Mouse (Mus musculus) neural tube, embryonic 11.5 days (tissue): ENCODE results near the gene Wdr5. TPM values are rescaled to one million over a fixed set of nuclear protein-coding genes. Genes with fewer than 3 reads are reported as not detected.

Experiments used
- ATAC-seq: fragments of 200-750 bp; cut with Nextera tagmentation; 2 replicates; pipeline ENCODE4 v1.8.0; 2017; ENCODE audit warnings: moderate number of reproducible peaks, mild to moderate bottlenecking, moderate TSS enrichment, moderate library complexity; ENCODE audit not compliant: insufficient read depth, low FRiP score, low TSS enrichment
- DNase-seq: peaks from one replicate; pipeline ENCODE4 v3.0.0-alpha.2; 2015; ENCODE audit warnings: low spot score
- H3K27ac ChIP-seq: fragments of 300-500 bp; sonication (generic); 2 replicates; pipeline ENCODE4 v1.5.1; 2014; ENCODE audit warnings: low read depth, mild to moderate bottlenecking, low read length
- H3K27me3 ChIP-seq: fragments of 300-500 bp; sonication (generic); 2 replicates; pipeline ENCODE4 v1.6.1; 2014; ENCODE audit warnings: mild to moderate bottlenecking, low read length, mixed read lengths; ENCODE audit not compliant: control insufficient read depth, insufficient read depth
- H3K36me3 ChIP-seq: fragments of 300-500 bp; sonication (generic); 2 replicates; pipeline ENCODE4 v1.6.1; 2014; ENCODE audit warnings: mild to moderate bottlenecking, low read length, moderate library complexity, mixed read lengths; ENCODE audit not compliant: control insufficient read depth, insufficient read depth
- H3K4me1 ChIP-seq: fragments of 300-500 bp; sonication (generic); 2 replicates; pipeline ENCODE4 v1.6.1; 2014; ENCODE audit warnings: low read length, mixed read lengths; ENCODE audit not compliant: control insufficient read depth, insufficient read depth
- H3K4me2 ChIP-seq: fragments of 300-500 bp; sonication (generic); 2 replicates; pipeline ENCODE4 v1.6.1; 2014; ENCODE audit warnings: low read depth, mild to moderate bottlenecking, moderate library complexity
- H3K4me3 ChIP-seq: fragments of 300-500 bp; sonication (generic); 2 replicates; pipeline ENCODE4 v1.5.1; 2014; ENCODE audit warnings: low read depth, low read length
- H3K9ac ChIP-seq: fragments of 300-500 bp; sonication (generic); 2 replicates; pipeline ENCODE4 v1.6.1; 2014; ENCODE audit warnings: mild to moderate bottlenecking, low read length
- H3K9me3 ChIP-seq: fragments of 300-500 bp; sonication (generic); 2 replicates; pipeline ENCODE4 v1.6.1; 2016; ENCODE audit warnings: low read length; ENCODE audit not compliant: control insufficient read depth
- WGBS: fragments of 180-500 bp; shearing (Covaris S2); extraction: QIAGEN DNeasy Blood & Tissue Kit; methylation state at CpG from one replicate; pipeline ENCODE4 v1.1.7; 2014; 5-methylcytosine and 5-hydroxymethylcytosine counted together
- polyA plus RNA-seq: library from polyadenylated mRNA; unstranded; fragments of >200 nt; fragmentation: Nextera tagmentation; extraction: Ambion mirVana; gene quantifications from 2 replicates; pipeline ENCODE4 v1.2.1, GENCODE M21; 2014

Gene Wdr5
- 64.5 and 69.1 TPM in 2 replicates for polyA plus RNA-seq

GRCm38 (mm10) chr2:27514639-27515328 lies at the start of gene Wdr5:
TSS of gene Wdr5 (plus strand) at chr2:27515157.
- Histone ChIP-seq H3K36me3 (0 out of 2 replicates have a peak, but pooled peaks cover 5% of the 10 kb centered on the region), H3K27me3 (no peaks in the 10 kb centered on the region), H3K4me2 (peak within 1 kb of the TSS; percentile 82), H3K4me1 (peaks cover 11% of the 10 kb centered on the region), H3K27ac (peak within 1 kb of the TSS; percentile 69), H3K4me3 (peak within 1 kb of the TSS; percentile 87), H3K9me3 (no peaks in the 10 kb centered on the region), H3K9ac (peak within 1 kb of the TSS; percentile 92)
- whole genome bisulfite sequencing, result under 1% methylated on average over 55 of the region's 57 CpGs
- ATAC-seq (peak; percentile 87), DNase-seq (peak; percentile 95)

- Histone ChIP-seq H3K27me3 (no peaks in the 10 kb centered on the region), H3K9me3 (no peaks in the 10 kb centered on the region), H3K4me1 (peaks cover 26% of the 10 kb centered on the region), H3K9ac (no peak overlapping the region), H3K27ac (no peak overlapping the region), H3K4me2 (no peak overlapping the region), H3K36me3 (peaks cover 7% of the 10 kb centered on the region), H3K4me3 (no peak overlapping the region)
- DNase-seq, result no peak
- no peak for ATAC-seq
- 84% methylated on average over 4 of the region's 4 CpGs for WGBS
Measured at GRCm38 (mm10) chr2:27469292-27469990, 45.5 kb upstream of the Wdr5 start.

- ATAC-seq (no peak), DNase-seq (no peak)
- H3K27me3 ChIP-seq, result no peaks in the 10 kb centered on the region
- H3K9ac ChIP-seq, result no peak overlapping the region
- no peak overlapping the region for H3K4me3 ChIP-seq
- peaks cover 7% of the 10 kb centered on the region for H3K36me3 ChIP-seq
- peaks cover 26% of the 10 kb centered on the region for H3K4me1 ChIP-seq
- no peak overlapping the region for H3K27ac ChIP-seq
- H3K4me2 ChIP-seq, result no peak overlapping the region
- no peaks in the 10 kb centered on the region for H3K9me3 ChIP-seq
- 86% methylated on average over 3 of the region's 3 CpGs for WGBS
Measured at GRCm38 (mm10) chr2:27469991-27470355, 45.0 kb upstream of the Wdr5 start.

- H3K4me3 ChIP-seq, result no peak overlapping the region
- no peaks in the 10 kb centered on the region for H3K9me3 ChIP-seq
- 97% methylated on average over 2 of the region's 2 CpGs for WGBS
- H3K9ac ChIP-seq, result no peak overlapping the region
- no peak overlapping the region for H3K27ac ChIP-seq
- no peak for DNase-seq
- H3K27me3 ChIP-seq, result no peaks in the 10 kb centered on the region
- peaks cover 26% of the 10 kb centered on the region for H3K4me1 ChIP-seq
- peaks cover 6% of the 10 kb centered on the region for H3K36me3 ChIP-seq
- H3K4me2 ChIP-seq, result no peak overlapping the region
- no peak for ATAC-seq
Measured at GRCm38 (mm10) chr2:27470535-27470934, 44.4 kb upstream of the Wdr5 start.

- Histone ChIP-seq H3K27ac (no peak overlapping the region), H3K4me3 (no peak overlapping the region), H3K9me3 (no peaks in the 10 kb centered on the region), H3K4me1 (peaks cover 26% of the 10 kb centered on the region), H3K9ac (no peak overlapping the region), H3K27me3 (no peaks in the 10 kb centered on the region), H3K36me3 (peaks cover 4% of the 10 kb centered on the region), H3K4me2 (no peak overlapping the region)
- ATAC-seq (no peak), DNase-seq (no peak)
Measured at GRCm38 (mm10) chr2:27471170-27471584, 43.8 kb upstream of the Wdr5 start.

GRCm38 (mm10) chr2:27473061-27473765 lies 41.7 kb upstream of the Wdr5 start:
- Histone ChIP-seq H3K27me3 (no peaks in the 10 kb centered on the region), H3K4me3 (peak overlapping the region; percentile 98), H3K4me2 (peak overlapping the region; percentile 70), H3K9ac (peak overlapping the region; percentile 98), H3K27ac (no peak overlapping the region), H3K36me3 (peaks cover 2% of the 10 kb centered on the region), H3K4me1 (peaks cover 26% of the 10 kb centered on the region), H3K9me3 (no peaks in the 10 kb centered on the region)
- WGBS, result 75% methylated on average over 7 of the region's 7 CpGs
- ATAC-seq (no peak), DNase-seq (no peak)

GRCm38 (mm10) chr2:27473911-27474310 lies 41.0 kb upstream of the Wdr5 start:
- DNase-seq, result no peak
- peaks cover 26% of the 10 kb centered on the region for H3K4me1 ChIP-seq
- H3K27me3 ChIP-seq, result no peaks in the 10 kb centered on the region
- WGBS, result 43% methylated on average over 4 of the region's 4 CpGs
- peak overlapping the region; percentile 70 for H3K4me2 ChIP-seq
- H3K36me3 ChIP-seq, result peaks cover 2% of the 10 kb centered on the region
- no peak for ATAC-seq
- peak overlapping the region; percentile 98 for H3K4me3 ChIP-seq
- peak overlapping the region; percentile 98 for H3K9ac ChIP-seq
- H3K9me3 ChIP-seq, result no peaks in the 10 kb centered on the region
- H3K27ac ChIP-seq, result no peak overlapping the region

GRCm38 (mm10) chr2:27474621-27475484 lies 40.1 kb upstream of the Wdr5 start:
- Histone ChIP-seq H3K36me3 (no peaks in the 10 kb centered on the region; the same call in 1 of the 2 replicates), H3K4me3 (peak overlapping the region; percentile 98), H3K9me3 (no peaks in the 10 kb centered on the region), H3K27ac (peak overlapping the region; percentile 95), H3K27me3 (no peaks in the 10 kb centered on the region), H3K4me1 (peaks cover 26% of the 10 kb centered on the region), H3K4me2 (peak overlapping the region; percentile 70), H3K9ac (peak overlapping the region; percentile 98)
- peak; percentile 52 for DNase-seq
- under 1% methylated on average over 73 of the region's 84 CpGs for WGBS
- ATAC-seq, result peak; percentile 33
